Mouse (Mus musculus): ENCODE measurements around the gene Gnb5. TPM values are rescaled to one million over a fixed set of nuclear protein-coding genes. Genes with fewer than 3 reads are reported as not detected.
A peak's percentile ranks its signal among the peaks of the same experiment; 100 is the strongest.
"Not testable (repeated sequence)": the region's sequence is repeated elsewhere in the genome, so short reads cannot be mapped to it uniquely, and the experiment has no call there.

Gnb5 gene
- total RNA-seq, 1 experiment from 2014 or later: 0.70 TPM

GRCm38 (mm10) chr9:75347458-75347857, 41.4 kb downstream of the Gnb5 start, which contains the start of gene Bcl2l10:
Gene Bcl2l10 (plus strand): TSS chr9:75347758.
- ATAC-seq (ENCODE audit: extremely low read depth, insufficient number of reproducible peaks, low FRiP score, poor library complexity, severe bottlenecking): no peak

- ATAC-seq (ENCODE audit: extremely low read depth, insufficient number of reproducible peaks, low FRiP score, poor library complexity, severe bottlenecking): no peak
Measured at GRCm38 (mm10) chr9:75348066-75348465, 42.0 kb downstream of the Gnb5 start.

GRCm38 (mm10) chr9:75348641-75349040, 42.6 kb downstream of the Gnb5 start:
- no peak for ATAC-seq (ENCODE audit: extremely low read depth, insufficient number of reproducible peaks, low FRiP score, poor library complexity, severe bottlenecking)

GRCm38 (mm10) chr9:75353094-75353493, 47.0 kb downstream of the Gnb5 start:
- ATAC-seq (ENCODE audit: extremely low read depth, insufficient number of reproducible peaks, low FRiP score, poor library complexity, severe bottlenecking): no peak

- no peak for ATAC-seq (ENCODE audit: extremely low read depth, insufficient number of reproducible peaks, low FRiP score, poor library complexity, severe bottlenecking)
Measured at GRCm38 (mm10) chr9:75355783-75356182, 49.7 kb downstream of the Gnb5 start.

- no peak for ATAC-seq (ENCODE audit: extremely low read depth, insufficient number of reproducible peaks, low FRiP score, poor library complexity, severe bottlenecking)
Measured at GRCm38 (mm10) chr9:75357087-75357654, 51.1 kb downstream of the Gnb5 start.

GRCm38 (mm10) chr9:75361699-75362098, 55.6 kb downstream of the Gnb5 start:
- ATAC-seq (ENCODE audit: extremely low read depth, insufficient number of reproducible peaks, low FRiP score, poor library complexity, severe bottlenecking): peak; percentile 79

GRCm38 (mm10) chr9:75362201-75362600, 56.1 kb downstream of the Gnb5 start:
- ATAC-seq (ENCODE audit: extremely low read depth, insufficient number of reproducible peaks, low FRiP score, poor library complexity, severe bottlenecking): no peak

- no peak for ATAC-seq (ENCODE audit: extremely low read depth, insufficient number of reproducible peaks, low FRiP score, poor library complexity, severe bottlenecking)
Measured at GRCm38 (mm10) chr9:75363001-75363400, 56.9 kb downstream of the Gnb5 start.

GRCm38 (mm10) chr9:75363702-75364101, 57.6 kb downstream of the Gnb5 start:
- ATAC-seq (ENCODE audit: extremely low read depth, insufficient number of reproducible peaks, low FRiP score, poor library complexity, severe bottlenecking): not testable (repeated sequence)

- no peak for ATAC-seq (ENCODE audit: extremely low read depth, insufficient number of reproducible peaks, low FRiP score, poor library complexity, severe bottlenecking)
Measured at GRCm38 (mm10) chr9:75365195-75365594, 59.1 kb downstream of the Gnb5 start.

- ATAC-seq (ENCODE audit: extremely low read depth, insufficient number of reproducible peaks, low FRiP score, poor library complexity, severe bottlenecking): no peak
Measured at GRCm38 (mm10) chr9:75366191-75366590, 60.1 kb downstream of the Gnb5 start.

- ATAC-seq (ENCODE audit: extremely low read depth, insufficient number of reproducible peaks, low FRiP score, poor library complexity, severe bottlenecking): no peak
Measured at GRCm38 (mm10) chr9:75368779-75369178, 62.7 kb downstream of the Gnb5 start.

- no peak for ATAC-seq (ENCODE audit: extremely low read depth, insufficient number of reproducible peaks, low FRiP score, poor library complexity, severe bottlenecking)
Measured at GRCm38 (mm10) chr9:75375606-75376005, 69.5 kb downstream of the Gnb5 start.

- no peak for ATAC-seq (ENCODE audit: extremely low read depth, insufficient number of reproducible peaks, low FRiP score, poor library complexity, severe bottlenecking)
Measured at GRCm38 (mm10) chr9:75376428-75376827, 70.3 kb downstream of the Gnb5 start.

GRCm38 (mm10) chr9:75378774-75379173, 72.7 kb downstream of the Gnb5 start:
- ATAC-seq (ENCODE audit: extremely low read depth, insufficient number of reproducible peaks, low FRiP score, poor library complexity, severe bottlenecking): no peak

- no peak for ATAC-seq (ENCODE audit: extremely low read depth, insufficient number of reproducible peaks, low FRiP score, poor library complexity, severe bottlenecking)
Measured at GRCm38 (mm10) chr9:75382825-75383224, 76.7 kb downstream of the Gnb5 start.

GRCm38 (mm10) chr9:75383785-75384184, 77.7 kb downstream of the Gnb5 start:
- ATAC-seq (ENCODE audit: extremely low read depth, insufficient number of reproducible peaks, low FRiP score, poor library complexity, severe bottlenecking): no peak

GRCm38 (mm10) chr9:75384337-75384962, 78.4 kb downstream of the Gnb5 start:
- no peak for ATAC-seq (ENCODE audit: extremely low read depth, insufficient number of reproducible peaks, low FRiP score, poor library complexity, severe bottlenecking)

GRCm38 (mm10) chr9:75385218-75385974, 79.3 kb downstream of the Gnb5 start:
- no peak for ATAC-seq (ENCODE audit: extremely low read depth, insufficient number of reproducible peaks, low FRiP score, poor library complexity, severe bottlenecking)
